Mouse (Mus musculus) frontal cortex, adult 2 months (tissue): Measurements from ENCODE around the gene Pxt1. TPM values are rescaled to one million over a fixed set of nuclear protein-coding genes. Genes with fewer than 3 reads are reported as not detected.

Experiments
- DNase-seq, 2 experiments: peaks; one replicate each; pipeline ENCODE4 v3.0.0; 2022; ENCODE audit warnings: low spot score in 1 of 2; ENCODE audit errors: extremely low spot score in 1 of 2
- polyA plus RNA-seq: library from polyadenylated mRNA; depleted of rRNA; stranded (reverse); fragments of >200 nt; gene quantifications from 2 replicates; pipeline ENCODE4 v1.2.3, GENCODE M21; 2012

The Pxt1 gene
- polyA plus RNA-seq, 1 experiment, result not detected

GRCm38 (mm10) chr17:28916520-28916919, 27.1 kb downstream of the Pxt1 start:
- DNase-seq, result no peak

DNA sequence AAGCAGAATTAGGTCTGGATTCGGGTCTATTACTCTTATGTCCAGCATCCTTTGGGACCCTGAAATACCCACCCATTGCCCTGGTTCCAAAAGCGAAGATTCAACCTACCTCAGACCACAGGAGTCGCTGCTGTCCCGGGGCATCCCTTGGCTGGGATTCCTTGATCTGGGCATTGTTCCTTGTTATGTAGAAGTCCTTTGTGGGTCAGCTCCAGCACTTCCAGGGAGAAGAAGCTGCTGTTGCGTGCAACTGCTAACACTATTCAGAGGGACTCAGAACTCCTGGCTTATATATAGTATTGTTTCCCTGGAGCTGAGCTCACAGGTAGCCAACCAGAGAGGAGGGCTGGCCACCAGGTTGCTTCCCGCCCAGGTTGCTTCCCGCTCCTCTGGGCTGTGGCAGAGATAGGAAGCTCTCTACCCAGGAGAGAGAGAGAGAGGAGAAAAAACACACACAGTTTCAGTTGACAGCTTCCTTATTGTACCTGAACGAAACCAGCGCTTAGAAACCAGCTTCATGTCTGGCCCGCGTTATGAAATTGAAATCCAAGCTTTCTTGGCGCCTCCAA, 28.5 kb downstream of the Pxt1 start, which contains the start of gene 4930539E08Rik:
Gene 4930539E08Rik, minus strand, starts transcription at position 265 of the 569 bp plus-strand sequence.
- no peak for DNase-seq

DNA sequence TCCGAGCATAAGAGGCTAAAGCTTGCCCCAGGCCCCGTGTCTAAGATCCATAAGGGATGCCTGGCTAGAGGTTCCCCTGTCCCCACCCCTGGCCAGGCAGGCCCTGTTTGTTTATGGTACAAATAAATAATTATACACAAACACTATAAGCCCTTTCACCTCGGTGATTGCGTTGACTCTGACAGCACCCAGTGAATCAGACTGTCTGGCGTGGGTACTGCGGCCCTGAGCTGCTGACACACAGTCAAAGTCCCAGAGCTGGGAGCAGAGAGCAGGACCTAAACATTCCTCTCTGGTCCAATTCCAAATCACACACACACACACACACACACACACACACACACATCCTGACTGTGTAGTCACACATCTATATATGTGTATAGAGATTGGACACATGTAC, 29.7 kb downstream of the Pxt1 start:
- DNase-seq, result no peak

DNA sequence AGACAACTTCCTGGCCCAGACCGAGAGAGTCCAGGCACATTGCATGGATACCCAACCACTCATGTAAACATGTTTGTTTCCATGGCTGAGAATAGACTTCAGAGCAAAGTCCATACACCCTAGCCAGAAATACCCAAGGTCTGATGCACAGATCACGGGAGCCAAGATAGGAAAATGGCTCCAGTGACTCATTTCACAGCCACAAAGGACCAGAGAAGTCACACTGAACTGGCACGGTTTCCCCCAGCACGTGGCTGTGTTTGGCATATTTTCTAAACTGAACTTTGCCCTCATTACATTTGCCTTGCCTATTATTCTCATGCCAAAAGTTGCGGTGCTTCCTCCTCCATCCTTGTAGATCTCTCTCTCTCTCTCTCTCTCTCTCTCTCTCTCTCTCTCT, 30.4 kb downstream of the Pxt1 start:
- no peak for DNase-seq

DNA sequence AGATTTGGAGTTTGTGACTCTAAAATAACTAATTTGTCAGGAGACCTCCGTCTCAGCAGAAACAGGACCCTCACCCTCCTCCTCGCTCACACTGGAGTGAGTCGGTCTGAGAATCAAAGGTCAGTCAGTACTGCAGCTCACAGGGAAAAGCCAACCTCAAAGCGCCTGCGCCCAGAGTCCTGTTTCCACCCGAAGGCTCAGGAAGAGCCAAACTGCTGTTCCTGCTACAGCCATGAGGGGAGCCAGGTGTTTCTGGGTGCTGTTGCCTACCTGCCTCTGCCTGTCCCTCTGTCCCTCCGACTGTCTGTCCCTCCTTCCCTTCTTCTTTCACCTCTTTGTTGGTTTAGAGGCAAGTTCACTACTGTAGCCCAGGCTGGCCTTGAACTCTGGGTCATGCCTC, 33.5 kb downstream of the Pxt1 start:
- no peak for DNase-seq

DNA sequence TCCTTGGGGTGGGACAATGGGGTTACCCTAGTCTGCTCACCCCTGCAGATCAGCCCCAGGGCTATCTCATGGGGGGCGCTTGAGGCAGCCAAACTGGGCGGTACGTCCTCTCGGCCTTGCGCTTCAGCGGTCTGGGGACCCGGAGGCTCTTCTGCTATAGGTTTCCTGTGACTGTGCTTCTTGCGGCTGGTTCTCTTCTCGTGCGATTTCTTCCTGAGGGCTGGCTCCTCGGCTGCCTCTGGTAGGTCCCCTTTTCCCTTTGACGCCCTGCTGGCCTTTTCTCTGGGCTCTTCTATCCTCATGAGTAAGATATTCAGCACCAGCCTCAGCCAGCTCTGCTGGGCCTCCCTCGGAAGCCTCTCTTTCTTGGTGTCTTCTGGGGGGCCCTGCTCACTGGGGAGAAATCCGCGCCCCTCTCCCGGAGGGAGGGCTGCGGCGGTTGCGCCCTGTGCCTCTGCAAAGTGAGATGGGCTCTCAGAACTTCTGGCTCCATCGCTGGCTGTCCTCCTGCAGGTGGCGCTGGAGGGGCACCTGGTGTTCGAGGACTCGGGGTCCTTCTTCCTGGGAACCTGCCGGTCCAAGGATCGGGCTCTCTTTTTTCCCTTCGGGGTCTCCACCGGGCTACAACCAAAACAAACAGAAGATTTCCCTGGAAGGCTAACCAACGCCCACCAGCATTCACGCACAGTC, 34.2 kb downstream of the Pxt1 start:
- DNase-seq, result peak in 1 of 2 experiments; percentile 47

- peak; percentile 66 to 72 for DNase-seq
Measured at GRCm38 (mm10) chr17:28907959-28908358, 35.7 kb downstream of the Pxt1 start.

GRCm38 (mm10) chr17:28905377-28905916, 38.2 kb downstream of the Pxt1 start:
- DNase-seq, result peak in 1 of 2 experiments; percentile 51

GRCm38 (mm10) chr17:28904546-28905376, 38.9 kb downstream of the Pxt1 start:
- peak in 1 of 2 experiments; percentile 81 for DNase-seq

- no peak for DNase-seq
Measured at GRCm38 (mm10) chr17:28901559-28901958, 42.1 kb downstream of the Pxt1 start.

- DNase-seq, result no peak
Measured at GRCm38 (mm10) chr17:28899427-28899826, 44.2 kb downstream of the Pxt1 start.

- DNase-seq, result no peak
Measured at GRCm38 (mm10) chr17:28898249-28898648, 45.4 kb downstream of the Pxt1 start.

- no peak for DNase-seq
Measured at GRCm38 (mm10) chr17:28897817-28898216, 45.8 kb downstream of the Pxt1 start.

DNA sequence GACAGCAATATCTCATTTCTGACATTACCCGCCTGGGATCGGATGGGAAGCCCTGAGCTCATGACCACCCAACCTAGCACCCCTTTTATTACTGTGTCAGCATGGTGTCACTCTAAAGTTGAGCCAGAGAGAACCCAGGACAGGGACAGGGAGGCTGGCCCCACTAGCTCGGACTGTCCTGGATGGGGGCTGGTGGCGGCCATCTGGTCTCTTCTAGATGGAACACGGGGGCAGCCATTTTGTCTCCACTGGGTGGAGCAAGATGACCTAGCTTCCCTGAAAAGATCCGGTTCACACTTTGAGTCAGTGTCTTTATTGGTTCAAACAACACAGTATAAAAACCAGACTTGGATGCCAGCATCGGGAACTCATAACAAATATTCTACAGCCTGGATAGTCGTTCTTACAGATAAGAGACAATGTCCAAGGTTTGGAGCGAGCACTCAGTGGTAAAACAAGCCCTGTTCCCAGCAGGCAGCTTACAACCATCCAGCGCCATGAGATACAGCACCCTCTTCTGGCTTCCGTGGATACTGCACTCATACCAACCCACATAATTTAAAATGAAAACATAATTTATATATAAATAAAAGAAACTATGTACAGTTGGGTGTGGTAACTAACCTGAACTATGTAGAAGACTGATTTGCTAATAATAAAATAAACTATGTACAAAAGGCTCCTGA, 47.4 kb downstream of the Pxt1 start:
- DNase-seq, result no peak

GRCm38 (mm10) chr17:28895217-28895875, 48.3 kb downstream of the Pxt1 start:
- no peak for DNase-seq

DNA sequence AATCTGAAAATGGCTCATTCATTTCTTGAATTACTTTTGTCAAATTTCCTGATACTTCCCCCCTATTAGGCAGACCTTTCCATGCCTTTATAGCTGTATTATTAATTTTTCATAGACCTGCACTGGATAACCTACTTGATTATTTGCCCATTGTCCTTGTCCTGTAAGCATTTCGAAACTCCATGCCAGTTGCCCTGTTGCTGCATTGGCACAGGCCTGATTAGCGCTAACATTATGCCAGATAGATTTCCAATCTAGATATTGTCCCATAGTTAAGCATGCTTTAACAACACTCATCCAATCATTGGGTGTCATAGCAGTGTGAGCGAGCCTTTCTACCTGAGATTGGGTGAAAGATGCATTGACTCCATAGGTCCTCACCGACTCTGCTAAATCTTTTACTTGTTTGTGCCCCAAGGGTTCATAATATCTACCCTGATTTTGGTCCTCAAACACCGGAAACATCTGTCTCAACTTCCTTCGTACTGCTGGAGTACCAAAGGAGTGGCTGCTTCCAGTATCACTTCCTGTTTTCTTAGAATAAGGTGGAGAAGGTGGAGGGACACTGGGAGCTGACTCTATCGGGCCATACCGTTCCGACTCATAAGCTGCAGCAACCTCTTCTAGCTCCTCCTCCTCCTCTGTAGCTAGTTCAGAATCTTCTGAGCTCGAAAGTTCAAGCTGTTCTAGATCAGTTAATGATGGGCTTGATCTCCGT, 49.4 kb downstream of the Pxt1 start:
- no peak for DNase-seq

DNA sequence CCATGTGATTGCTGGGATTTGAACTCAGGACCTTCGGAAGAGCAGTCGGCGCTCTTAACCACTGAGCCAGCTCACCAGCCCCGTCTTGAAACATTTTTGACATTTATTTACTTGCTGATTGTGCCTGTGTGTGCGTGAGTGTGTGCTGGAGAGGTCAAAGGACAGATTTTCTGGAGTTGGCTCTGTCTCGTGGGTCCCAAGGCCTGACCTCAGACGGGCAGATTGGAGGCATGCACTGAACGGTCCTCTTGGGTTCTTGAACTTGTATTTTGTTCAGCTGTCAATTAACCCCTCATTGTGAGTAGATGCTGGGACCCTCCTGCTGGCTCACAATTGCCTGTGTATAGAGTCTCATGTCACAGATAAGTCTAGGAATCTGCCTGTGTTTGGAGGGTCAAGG, 57.4 kb downstream of the Pxt1 start:
- DNase-seq, result no peak

DNA sequence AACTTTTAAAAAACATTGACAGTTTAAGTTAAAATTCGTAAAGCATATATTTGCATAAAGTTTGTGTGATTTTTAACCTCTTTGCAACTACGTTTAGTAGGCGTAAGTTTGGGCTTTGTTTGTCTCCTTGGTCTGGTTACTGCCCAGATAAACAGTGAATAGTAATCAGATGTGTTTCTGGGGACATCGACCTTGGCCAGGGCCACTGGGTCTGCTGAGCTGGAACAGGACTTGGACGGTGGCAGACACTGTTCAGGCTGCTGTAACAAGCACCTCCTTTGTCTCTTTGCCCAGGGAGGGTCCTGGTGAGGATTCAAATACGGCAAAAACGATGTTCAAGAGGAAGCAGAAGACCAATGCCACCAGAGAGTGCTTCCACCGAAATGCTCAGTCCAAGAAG, 58.4 kb downstream of the Pxt1 start:
- no peak for DNase-seq
